ENCODE assay signal across 8 mouse cellular contexts in the genomic region with DNA sequence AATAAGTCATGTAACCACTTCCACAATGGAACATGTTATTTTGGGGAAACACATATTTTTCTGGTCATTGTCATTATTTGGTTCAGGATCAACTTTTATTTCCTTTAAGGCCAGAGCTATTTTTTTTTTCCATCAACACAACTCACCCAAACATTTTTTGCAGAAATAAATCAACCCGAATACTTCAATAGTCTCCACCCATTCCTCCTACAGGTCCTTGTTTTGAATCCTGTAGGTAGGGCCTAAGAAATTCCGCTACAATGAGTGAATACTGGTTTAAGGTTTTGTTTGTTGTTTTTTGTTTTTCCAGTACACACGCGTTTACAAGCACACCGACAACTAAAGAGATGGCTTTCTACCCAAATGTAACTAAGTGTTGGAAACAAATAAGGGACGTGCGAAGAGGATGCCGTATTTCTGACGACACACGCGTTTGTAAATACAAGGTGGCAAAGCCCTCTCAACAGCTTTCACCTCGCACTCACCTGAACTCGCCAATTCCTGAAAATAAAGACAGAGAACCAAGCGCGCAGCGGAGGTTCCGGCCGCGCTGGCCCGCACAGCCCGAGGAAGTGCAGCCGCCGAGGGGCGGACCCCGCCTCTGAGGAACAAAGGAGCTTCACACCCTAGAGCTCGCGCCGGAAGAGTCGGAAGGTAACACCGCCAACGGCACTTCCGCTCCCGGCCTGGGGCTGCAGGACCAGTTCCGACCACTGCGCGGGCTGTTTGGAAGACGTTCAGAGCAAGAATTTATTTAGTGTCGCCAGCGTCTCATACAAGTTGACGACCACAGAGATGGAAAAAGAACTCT. TPM values are rescaled to one million over a fixed set of nuclear protein-coding genes. Genes with fewer than 3 reads are reported as not detected.
DNase-seq lines count a peak whose midpoint lies in the region; ATAC-seq and TF ChIP-seq lines count a peak whose summit lies in the region.

TSS of gene Zfp560 (minus strand) at position 646 of the 811 bp plus-strand sequence.

- TF ChIP-seq POLR2A in CH12.LX (IDR thresholded peaks at IDR 0.05; ENCODE audit: low read depth, low read length) = peak; percentile 80

- TF ChIP-seq RAD21 in CH12.LX (IDR thresholded peaks at IDR 0.05; ENCODE audit: low read depth, low read length) = peak; percentile 13

- in situ Hi-C loops in CH12.LX (cut with MboI; ENCODE audit: low pct_ligation_motif_present, low pct_unique_long_range_greater_than_20kb, low sequenced_read_pairs) = no loop called here

- H3K4me1 ChIP-seq in CH12.LX (ENCODE audit: control insufficient read depth in 1 of 2, insufficient read depth in 2 of 2) = peaks cover 5 to 18% of the 10 kb centered on the region in 2 experiments; a peak in 3 of 4 replicates
- H3K4me1 ChIP-seq in forebrain, embryonic 11.5 days (replicated peaks; ENCODE audit: control insufficient read depth, insufficient read depth, low read length) = no peaks in the 10 kb centered on the region
- H3K4me1 ChIP-seq in heart, embryonic 16.5 days (ENCODE audit: control insufficient read depth, insufficient read depth, low read length) = peaks cover 7% of the 10 kb centered on the region
- peaks cover 8% of the 10 kb centered on the region for H3K4me1 ChIP-seq in liver, embryonic 15.5 days (replicated peaks)
- peaks cover 5% of the 10 kb centered on the region; the same call in 1 of the 2 replicates for H3K4me1 ChIP-seq in neural tube, embryonic 12.5 days

- no peak within 1 kb of the TSS for H3K27ac ChIP-seq in CH12.LX (ENCODE audit: insufficient read depth, low read depth)
- H3K27ac ChIP-seq in forebrain, embryonic 11.5 days (ENCODE audit: low read depth, low read length) = no peak within 1 kb of the TSS
- H3K27ac ChIP-seq in heart, embryonic 16.5 days (ENCODE audit: low read length) = peak within 1 kb of the TSS; percentile 67
- H3K27ac ChIP-seq in liver, embryonic 15.5 days (replicated peaks) = peak within 1 kb of the TSS; percentile 45
- H3K27ac ChIP-seq in neural tube, embryonic 12.5 days = no peak within 1 kb of the TSS

- peak; percentile 33 to 52; a peak in 3 of 4 replicates for TF ChIP-seq CTCF in CH12.LX (conservative IDR thresholded peaks at IDR 0.05 in 1 of 2, IDR thresholded peaks at IDR 0.05 in 1 of 2; ENCODE audit: low read depth in 2 of 2, low read length in 2 of 2)

- ATAC-seq in forebrain, embryonic 11.5 days (replicated peaks; ENCODE audit: low FRiP score) = peak; percentile 99
- ATAC-seq in heart, embryonic 16.5 days (replicated peaks; ENCODE audit: extremely low read depth, insufficient read depth, low FRiP score) = peak; percentile 100
- ATAC-seq in liver, embryonic 15.5 days (ENCODE audit: insufficient read depth) = peak; percentile 99
- ATAC-seq in neural tube, embryonic 12.5 days (ENCODE audit: low FRiP score, low read depth) = peak; percentile 99

- H3K36me3 ChIP-seq in CH12.LX (replicated peaks in 1 of 2; ENCODE audit: control insufficient read depth in 1 of 2, insufficient read depth in 1 of 2, low read length in 1 of 2) = no peaks in the 10 kb centered on the region
- H3K36me3 ChIP-seq in forebrain, embryonic 11.5 days (ENCODE audit: control insufficient read depth, insufficient read depth, low read length) = no peaks in the 10 kb centered on the region
- no peaks in the 10 kb centered on the region for H3K36me3 ChIP-seq in heart, embryonic 16.5 days (ENCODE audit: control insufficient read depth, insufficient read depth)
- H3K36me3 ChIP-seq in liver, embryonic 15.5 days (replicated peaks) = no peaks in the 10 kb centered on the region
- H3K36me3 ChIP-seq in neural tube, embryonic 12.5 days = no peaks in the 10 kb centered on the region

- H3K79me2 ChIP-seq in CH12.LX (replicated peaks; ENCODE audit: control insufficient read depth, extremely low read depth, insufficient read depth, poor library complexity, severe bottlenecking) = no peaks in the 10 kb centered on the region

- WGBS in forebrain, embryonic 11.5 days = 4% methylated on average over 40 of the region's 40 CpGs
- WGBS in heart, embryonic 16.5 days = 2% methylated on average over 40 of the region's 40 CpGs
- WGBS in liver, embryonic 15.5 days (ENCODE audit: insufficient replicate concordance) = 3% methylated on average over 40 of the region's 40 CpGs
- 4% methylated on average over 40 of the region's 40 CpGs for WGBS in neural tube, embryonic 12.5 days

- dilution Hi-C loops in CH12.LX (cut with MboI; ENCODE audit: extremely low pct_ligation_motif_present, extremely low pct_unique_long_range_greater_than_20kb, low sequenced_read_pairs) = no loop called here

- peak within 1 kb of the TSS; percentile 61 for H3K9ac ChIP-seq in CH12.LX (ENCODE audit: insufficient read depth, low read depth)
- H3K9ac ChIP-seq in forebrain, embryonic 11.5 days (ENCODE audit: low read length) = peak within 1 kb of the TSS; percentile 81
- peak within 1 kb of the TSS; percentile 76 for H3K9ac ChIP-seq in heart, embryonic 16.5 days (ENCODE audit: low read length)
- H3K9ac ChIP-seq in liver, embryonic 15.5 days = peak within 1 kb of the TSS; percentile 65
- peak within 1 kb of the TSS; percentile 59 for H3K9ac ChIP-seq in neural tube, embryonic 12.5 days

- no peak for TF ChIP-seq EP300 in CH12.LX (IDR thresholded peaks at IDR 0.05; ENCODE audit: low read length)

- H3K4me2 ChIP-seq in CH12.LX (ENCODE audit: insufficient read depth, low read depth, poor library complexity, severe bottlenecking) = peak within 1 kb of the TSS; percentile 59
- peak within 1 kb of the TSS; percentile 48 for H3K4me2 ChIP-seq in forebrain, embryonic 11.5 days (ENCODE audit: low read depth, low read length, severe bottlenecking)
- peak within 1 kb of the TSS; percentile 88 for H3K4me2 ChIP-seq in heart, embryonic 16.5 days (ENCODE audit: low read depth, low read length)
- peak within 1 kb of the TSS; percentile 82 for H3K4me2 ChIP-seq in liver, embryonic 15.5 days
- peak within 1 kb of the TSS; percentile 73 for H3K4me2 ChIP-seq in neural tube, embryonic 12.5 days (replicated peaks)

- no peaks in the 10 kb centered on the region for H3K9me3 ChIP-seq in CH12.LX (replicated peaks; ENCODE audit: low read length)
- no peaks in the 10 kb centered on the region for H3K9me3 ChIP-seq in forebrain, embryonic 11.5 days (ENCODE audit: control insufficient read depth, low read length)
- no peaks in the 10 kb centered on the region for H3K9me3 ChIP-seq in heart, embryonic 16.5 days (replicated peaks; ENCODE audit: control insufficient read depth, low read length)
- no peaks in the 10 kb centered on the region for H3K9me3 ChIP-seq in liver, embryonic 15.5 days (replicated peaks)
- H3K9me3 ChIP-seq in neural tube, embryonic 12.5 days = peaks cover 12% of the 10 kb centered on the region; the same call in 1 of the 2 replicates

- peak; percentile 90 for DNase-seq in CH12.LX (ENCODE audit: extremely low read depth)
- peak; percentile 86 for DNase-seq in c-Kit-positive CD71-positive TER-119-negative erythroid progenitor cells, embryonic 14.5 days (ENCODE audit: low read depth)
- peak; percentile 97 for DNase-seq in forebrain, embryonic 11.5 days (ENCODE audit: low spot score)
- DNase-seq in kidney, postnatal 36 days = peak; percentile 86 to 91
- DNase-seq in telencephalon, adult 2 months (ENCODE audit: low read depth, low spot score) = peak; percentile 87

- no peaks in the 10 kb centered on the region for H3K27me3 ChIP-seq in CH12.LX (replicated peaks)
- no peaks in the 10 kb centered on the region for H3K27me3 ChIP-seq in forebrain, embryonic 11.5 days (ENCODE audit: control insufficient read depth, insufficient read depth, low read length)
- no peaks in the 10 kb centered on the region for H3K27me3 ChIP-seq in heart, embryonic 16.5 days (ENCODE audit: control insufficient read depth, insufficient read depth, low read length)
- H3K27me3 ChIP-seq in liver, embryonic 15.5 days = no peaks in the 10 kb centered on the region
- no peaks in the 10 kb centered on the region for H3K27me3 ChIP-seq in neural tube, embryonic 12.5 days (replicated peaks)

- H3K4me3 ChIP-seq in CH12.LX (replicated peaks in 1 of 3; ENCODE audit: low read depth in 2 of 3, low read length in 2 of 3, poor library complexity in 1 of 3) = peak within 1 kb of the TSS; percentile 75 to 84 (median 77)
- H3K4me3 ChIP-seq in forebrain, embryonic 11.5 days (ENCODE audit: low read depth, low read length) = peak within 1 kb of the TSS; percentile 55
- peak within 1 kb of the TSS; percentile 82 for H3K4me3 ChIP-seq in heart, embryonic 16.5 days (ENCODE audit: low read length)
- H3K4me3 ChIP-seq in liver, embryonic 15.5 days (replicated peaks) = peak within 1 kb of the TSS; percentile 66
- H3K4me3 ChIP-seq in neural tube, embryonic 12.5 days = peak within 1 kb of the TSS; percentile 50

TF ChIP-seq in CH12.LX, 34 proteins besides CTCF, POLR2A, EP300 and RAD21 (continues in another document):
- TF ChIP-seq CHD1 (IDR thresholded peaks at IDR 0.05; ENCODE audit: low read depth, low read length) = 0 out of 2 replicates have a peak, but pooled peaks have one; percentile 36
- no peak for TF ChIP-seq SMC3 (IDR thresholded peaks at IDR 0.05; ENCODE audit: low read depth, low read length)
- peak; percentile 53; the same call in 1 of the 2 replicates for TF ChIP-seq GABPA (IDR thresholded peaks at IDR 0.05; ENCODE audit: insufficient replicate concordance, low read depth, low read length)
- no peak for TF ChIP-seq ETS1 (conservative IDR thresholded peaks at IDR 0.05; ENCODE audit: low read depth, low read length)
- TF ChIP-seq POLR2AphosphoS2 (IDR thresholded peaks at IDR 0.05; ENCODE audit: low read depth, low read length) = 0 out of 2 replicates have a peak, but pooled peaks have one; percentile 43
- peak; percentile 84 for TF ChIP-seq IRF4 (IDR thresholded peaks at IDR 0.05; ENCODE audit: low read depth, low read length)
- peak; percentile 95 for TF ChIP-seq HCFC1 (IDR thresholded peaks at IDR 0.05; ENCODE audit: low read depth, low read length)
- TF ChIP-seq MAFK (IDR thresholded peaks at IDR 0.05; ENCODE audit: insufficient replicate concordance, low read length) = no peak
- no peak for TF ChIP-seq JUND (conservative IDR thresholded peaks at IDR 0.05; ENCODE audit: low read depth, low read length)
- peak; percentile 94 for TF ChIP-seq ELF1 (IDR thresholded peaks at IDR 0.05; ENCODE audit: low read depth, low read length)
- TF ChIP-seq MAZ (IDR thresholded peaks at IDR 0.05; ENCODE audit: low read depth, low read length) = 0 out of 2 replicates have a peak, but pooled peaks have one; percentile 40
- TF ChIP-seq ZC3H11A (IDR thresholded peaks at IDR 0.05; ENCODE audit: low read depth, low read length) = no peak
- TF ChIP-seq PAX5 (IDR thresholded peaks at IDR 0.05; ENCODE audit: low read length) = no peak

RNA-seq across cellular contexts. Expression of gene Zfp560, which starts in this region (rescaled TPM):
- 10.6 and 13.1 TPM in 2 replicates for total RNA-seq in CH12.LX (2012; rRNA removed)
- total RNA-seq in CH12.LX (2014; rRNA removed) = 29.0 and 31.8 TPM in 2 replicates
- 11.0 and 12.4 TPM in 2 replicates for polyA plus RNA-seq in CH12.LX (2012; ENCODE audit: insufficient read length, low read depth)
- polyA plus RNA-seq in forebrain, embryonic 11.5 days (2014; fragmentation: Nextera tagmentation; extraction: Ambion mirVana) = 31.9 and 35.1 TPM in 2 replicates
- polyA plus RNA-seq in heart, embryonic 16.5 days (2015; fragmentation: Nextera tagmentation; extraction: Ambion mirVana) = 29.1 and 31.0 TPM in 2 replicates
- polyA plus RNA-seq in liver, embryonic 15.5 days (2015; fragmentation: Nextera tagmentation; extraction: Ambion mirVana) = 9.4 and 10.1 TPM in 2 replicates
- 35.2 and 36.1 TPM in 2 replicates for polyA plus RNA-seq in neural tube, embryonic 12.5 days (2016; fragmentation: Nextera tagmentation; extraction: Ambion mirVana)

Comparison
In these comparisons a context has a peak if more than half of its experiments do, and no peak if none do; other contexts are left out.
1. H3K27ac ChIP-seq: peak in heart, embryonic 16.5 days (single experiment) and liver, embryonic 15.5 days (single experiment); none in CH12.LX (single experiment), forebrain, embryonic 11.5 days (single experiment) and neural tube, embryonic 12.5 days (single experiment).
2. Peak in every context shown above with its lines, with median percentiles within 50 percentile points of each other: DNase-seq, H3K4me2 ChIP-seq, H3K4me3 ChIP-seq, H3K9ac ChIP-seq and ATAC-seq.